Mouse (Mus musculus) cerebellum, adult 2 months (tissue): ENCODE measurements around the gene Vmn1r95.
"Not testable (repeated sequence)": the region's sequence is repeated elsewhere in the genome, so short reads cannot be mapped to it uniquely, and the experiment has no call there.

ENCODE experiments used
- CTCF ChIP-seq: fragments of 200-500 bp; IDR thresholded peaks from 2 replicates; pipeline ENCODE4 v1.5.1; 2011; ENCODE audit warnings: low read depth, mild to moderate bottlenecking, control low read depth, low read length, moderate library complexity, borderline replicate concordance; ENCODE audit not compliant: insufficient read depth
- POLR2A ChIP-seq: fragments of 200-500 bp; IDR thresholded peaks from 2 replicates; pipeline ENCODE4 v1.6.1; 2011; ENCODE audit warnings: low read length, control low read depth, borderline replicate concordance; ENCODE audit not compliant: insufficient read depth

DNA sequence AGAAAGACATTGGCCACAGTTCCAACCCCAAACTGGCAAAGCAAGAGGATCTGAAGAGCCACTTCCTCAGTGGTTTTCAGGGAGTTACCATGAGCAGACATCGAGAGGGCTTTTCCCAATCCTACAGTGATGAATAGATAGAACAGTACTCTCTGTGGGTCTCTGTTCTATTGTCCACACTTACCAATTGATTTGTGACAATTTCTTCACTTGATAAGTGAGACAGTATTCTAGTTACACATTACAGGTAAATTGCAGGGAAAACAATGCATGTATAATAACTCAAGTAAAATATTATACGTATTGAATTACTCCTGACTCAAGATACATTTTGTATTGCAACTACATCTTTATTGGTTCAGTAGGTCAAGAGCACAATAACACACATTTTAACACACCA is 12.0 kb downstream of the Vmn1r95 start, which contains the start of gene Gm6164:
- TF ChIP-seq POLR2A, CTCF: not testable (repeated sequence)
